Mouse (Mus musculus) midbrain, embryonic 14.5 days (tissue): Measurements from ENCODE around the gene Daxx. TPM values are rescaled to one million over a fixed set of nuclear protein-coding genes. Genes with fewer than 3 reads are reported as not detected.

Source experiments
- ATAC-seq: fragments of 200-750 bp; cut with Nextera tagmentation; 2 replicates; pipeline ENCODE4 v1.8.0; 2017; ENCODE audit warnings: moderate number of reproducible peaks, moderate library complexity; ENCODE audit not compliant: low FRiP score, low TSS enrichment
- DNase-seq: peaks from one replicate; pipeline ENCODE4 v3.0.0-alpha.2; 2015
- H3K27ac ChIP-seq: fragments of 300-500 bp; sonication (generic); replicated peaks from 2 replicates; pipeline ENCODE4 v1.5.1; 2014; ENCODE audit warnings: mild to moderate bottlenecking, low read depth, low read length, moderate library complexity
- H3K27me3 ChIP-seq: fragments of 300-500 bp; sonication (generic); 2 replicates; pipeline ENCODE4 v1.6.1; 2014; ENCODE audit warnings: low read length, control low read depth, mixed read lengths; ENCODE audit not compliant: control insufficient read depth, insufficient read depth
- H3K36me3 ChIP-seq: fragments of 300-500 bp; sonication (generic); 2 replicates; pipeline ENCODE4 v1.6.1; 2014; ENCODE audit warnings: low read length, control low read depth; ENCODE audit not compliant: control insufficient read depth, insufficient read depth
- H3K4me1 ChIP-seq: fragments of 300-500 bp; sonication (generic); 2 replicates; pipeline ENCODE4 v1.6.1; 2014; ENCODE audit warnings: mild to moderate bottlenecking, antibody characterized with exemption, low read length, control low read depth; ENCODE audit not compliant: control insufficient read depth, insufficient read depth
- H3K4me2 ChIP-seq: fragments of 300-500 bp; sonication (generic); 2 replicates; pipeline ENCODE4 v1.6.1; 2014; ENCODE audit warnings: mild to moderate bottlenecking, low read length, moderate library complexity
- H3K4me3 ChIP-seq: fragments of 300-500 bp; sonication (generic); replicated peaks from 2 replicates; pipeline ENCODE4 v1.5.1; 2014; ENCODE audit warnings: low read depth, low read length
- H3K9ac ChIP-seq: fragments of 300-500 bp; sonication (generic); replicated peaks from 2 replicates; pipeline ENCODE4 v1.6.1; 2014; ENCODE audit warnings: mild to moderate bottlenecking, low read length, moderate library complexity
- H3K9me3 ChIP-seq: fragments of 300-500 bp; sonication (generic); 2 replicates; pipeline ENCODE4 v1.6.1; 2016; ENCODE audit warnings: low read length, control low read depth, mixed read lengths; ENCODE audit not compliant: control insufficient read depth
- whole genome bisulfite sequencing: fragments of 180-500 bp; shearing (Covaris S2); extraction: QIAGEN DNeasy Blood & Tissue Kit; methylation state at CpG from one replicate; pipeline ENCODE4 v1.1.7; 2014; 5-methylcytosine and 5-hydroxymethylcytosine counted together
- polyA plus RNA-seq: library from polyadenylated mRNA; unstranded; fragments of >200 nt; fragmentation: Nextera tagmentation; extraction: Ambion mirVana; gene quantifications from 2 replicates; pipeline ENCODE4 v1.2.1, GENCODE M21; 2014

The Daxx gene
- polyA plus RNA-seq, 1 experiment from 2014 or later: 44.6 TPM

DNA sequence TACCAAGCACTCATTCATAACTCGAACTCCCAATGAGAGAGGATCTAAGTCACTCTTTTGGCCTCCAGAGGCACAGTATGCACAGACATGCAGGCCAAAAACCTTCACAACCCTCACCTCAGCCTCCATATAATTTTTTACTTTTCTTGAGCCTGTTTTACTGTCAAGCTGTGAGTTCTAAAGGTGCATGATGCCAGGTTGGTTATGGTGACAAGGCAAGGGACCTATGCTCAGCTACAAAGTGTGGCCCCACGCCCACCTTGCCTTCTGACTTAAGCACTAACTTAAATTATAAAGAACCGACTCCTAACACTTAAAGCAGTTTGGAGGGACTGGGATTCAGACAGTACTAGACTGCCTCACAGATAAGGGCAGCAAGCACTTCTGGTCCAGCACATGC lies 44.1 kb downstream of the Daxx start:
- DNase-seq (no peak), ATAC-seq (no peak)
- no peaks in the 10 kb centered on the region for H3K27me3 ChIP-seq
- H3K9ac ChIP-seq: no peak overlapping the region
- H3K9me3 ChIP-seq: no peaks in the 10 kb centered on the region
- H3K4me3 ChIP-seq: no peak overlapping the region
- H3K27ac ChIP-seq: no peak overlapping the region
- WGBS: 90% methylated on average over 3 of the region's 3 CpGs
- no peak overlapping the region for H3K4me2 ChIP-seq
- H3K4me1 ChIP-seq: peaks cover 34% of the 10 kb centered on the region
- peaks cover 45% of the 10 kb centered on the region for H3K36me3 ChIP-seq

DNA sequence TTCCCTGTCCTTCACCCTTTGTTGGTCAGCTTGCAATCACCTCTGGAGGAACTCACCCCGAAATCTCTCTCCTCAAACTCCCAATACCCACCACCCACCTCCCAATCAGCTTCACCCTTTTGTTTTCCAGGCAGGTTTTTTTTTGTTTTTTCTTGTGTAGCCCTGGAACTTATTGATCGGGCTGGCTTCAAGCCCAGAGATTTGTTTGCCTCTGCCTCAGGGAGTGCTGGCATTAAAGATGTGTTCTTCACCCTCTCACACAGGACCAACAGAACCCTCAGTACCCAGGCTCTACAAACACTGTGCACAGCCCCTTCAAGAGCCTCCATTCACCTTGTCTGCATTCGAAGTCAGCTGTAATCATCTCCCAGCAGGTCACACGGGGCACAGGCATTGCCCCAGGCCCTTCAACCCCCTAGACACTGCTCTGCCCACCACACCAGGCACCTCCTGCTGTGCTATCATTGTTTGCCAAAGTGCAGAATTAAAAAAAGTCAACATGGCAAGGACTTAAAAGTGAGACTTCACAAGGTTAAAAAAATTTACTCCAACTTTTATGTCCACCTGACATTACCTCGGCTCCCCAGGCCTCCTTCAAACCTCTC lies 44.8 kb downstream of the Daxx start:
- Histone ChIP-seq H3K36me3 (peaks cover 46% of the 10 kb centered on the region), H3K27ac (no peak overlapping the region)
- ATAC-seq: no peak

DNA sequence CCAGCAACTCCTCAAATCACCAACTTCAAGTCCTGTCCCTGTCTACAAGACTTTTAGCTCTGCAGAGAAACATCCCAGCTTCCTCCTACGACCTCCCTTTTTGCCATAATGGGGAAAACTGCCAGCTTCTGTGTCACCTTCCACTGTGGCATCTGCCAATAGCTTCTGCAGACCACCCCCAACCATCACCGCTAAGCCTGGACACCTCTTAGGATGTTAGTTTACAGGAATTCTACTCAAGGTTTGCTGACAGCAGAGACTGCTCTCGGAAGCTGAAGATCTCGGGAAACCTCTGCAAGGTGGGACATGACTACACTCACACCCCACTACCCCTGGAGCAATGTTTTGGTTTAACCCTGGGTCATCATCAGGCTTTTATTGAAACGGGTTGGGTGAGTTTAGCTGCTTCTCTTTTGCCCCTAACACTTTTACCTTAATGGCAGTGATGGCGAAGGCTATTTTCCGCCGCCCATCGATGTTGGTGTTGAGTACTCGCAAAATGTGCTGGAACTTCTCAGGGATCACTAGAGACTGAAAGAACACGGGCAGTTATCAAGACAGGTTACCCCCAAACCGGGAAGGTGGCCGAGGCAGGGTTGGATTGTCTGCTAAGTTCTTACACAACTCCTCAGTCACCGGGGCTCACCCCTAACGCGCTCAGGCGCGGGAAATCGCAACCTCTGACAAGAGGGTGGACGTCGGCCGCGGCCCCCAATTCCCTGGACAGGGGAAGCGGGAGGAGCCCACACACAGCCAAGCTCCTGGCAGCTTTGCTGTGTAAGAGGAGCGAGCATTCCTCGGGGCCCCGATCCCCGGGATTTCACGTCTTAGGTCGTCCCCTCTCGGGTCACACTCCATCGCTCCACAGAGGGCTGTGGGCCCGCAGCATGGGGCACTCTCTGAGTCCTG lies 45.7 kb downstream of the Daxx start:
- no peak for DNase-seq
- H3K27ac ChIP-seq: peak overlapping the region; percentile 87
- H3K4me2 ChIP-seq: peak overlapping the region; percentile 93
- no peaks in the 10 kb centered on the region for H3K27me3 ChIP-seq
- H3K4me1 ChIP-seq: peaks cover 28% of the 10 kb centered on the region
- WGBS: 2% methylated on average over 33 of the region's 33 CpGs
- no peak; the same call in 1 of the 2 replicates for ATAC-seq
- H3K9me3 ChIP-seq: no peaks in the 10 kb centered on the region
- peaks cover 46% of the 10 kb centered on the region for H3K36me3 ChIP-seq
- H3K4me3 ChIP-seq: peak overlapping the region; percentile 90
- peak overlapping the region; percentile 89 for H3K9ac ChIP-seq

More for the DNA sequence above, 44.8 kb downstream of the Daxx start:
- peaks cover 34% of the 10 kb centered on the region for H3K4me1 ChIP-seq
- peak overlapping the region; percentile 89; the same call in 1 of the 2 replicates for H3K9ac ChIP-seq
- H3K27me3 ChIP-seq: no peaks in the 10 kb centered on the region
- 42% methylated on average over 5 of the region's 5 CpGs for WGBS
- peak overlapping the region; percentile 90 for H3K4me3 ChIP-seq
- H3K9me3 ChIP-seq: no peaks in the 10 kb centered on the region
- DNase-seq: no peak
- peak overlapping the region; percentile 93 for H3K4me2 ChIP-seq

DNA sequence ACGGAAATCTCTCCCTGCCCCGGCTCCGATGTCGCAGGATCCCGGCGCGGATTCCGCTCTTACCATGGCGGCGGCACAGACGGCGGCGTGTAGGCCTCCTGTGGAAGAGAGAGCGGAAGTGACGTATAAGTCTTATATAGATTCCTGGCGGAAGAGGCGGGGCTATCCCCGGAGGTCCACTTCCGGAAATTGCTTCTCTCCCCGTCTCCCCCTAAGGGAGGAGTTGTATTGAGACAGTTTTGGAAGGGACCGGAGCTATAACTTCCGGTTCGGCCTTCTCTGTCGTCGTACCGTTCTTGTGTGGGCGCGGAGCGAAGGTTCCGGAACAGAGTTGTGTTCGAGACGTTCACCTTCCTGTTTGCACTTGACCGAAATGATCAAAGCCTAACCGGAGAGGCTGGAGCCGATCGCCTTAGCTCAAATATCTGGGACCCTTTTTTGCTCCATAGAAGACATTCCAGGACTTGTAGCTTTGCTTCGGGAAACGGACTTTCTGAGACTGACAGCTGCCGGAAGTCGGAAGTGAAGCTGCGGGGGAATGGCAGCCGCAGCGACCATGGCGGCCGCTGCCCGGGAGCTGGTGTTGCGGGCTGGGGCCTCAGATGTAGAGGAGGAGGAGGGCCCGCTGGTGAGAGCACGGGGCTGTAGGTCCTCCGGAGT lies 46.5 kb downstream of the Daxx start, which contains the start of the genes Vps52 and Rps18:
TSS of gene Vps52 (plus strand) at position 258 of the 660 bp plus-strand sequence.
TSS of gene Rps18 (minus strand) at position 447 of the 660 bp plus-strand sequence.
- Histone ChIP-seq H3K4me1 (peaks cover 20% of the 10 kb centered on the region), H3K36me3 (peaks cover 52% of the 10 kb centered on the region)
- WGBS: under 1% methylated on average over 50 of the region's 50 CpGs

GRCm38 (mm10) chr17:33956336-33956735 lies 47.1 kb downstream of the Daxx start:
- H3K4me1 ChIP-seq: peaks cover 18% of the 10 kb centered on the region
- DNase-seq (no peak), ATAC-seq (no peak)
- H3K36me3 ChIP-seq: peaks cover 58% of the 10 kb centered on the region
- peak overlapping the region; percentile 91 for H3K27ac ChIP-seq
- H3K27me3 ChIP-seq: no peaks in the 10 kb centered on the region
- WGBS: 9% methylated on average over 10 of the region's 10 CpGs
- peak overlapping the region; percentile 90 for H3K4me3 ChIP-seq
- H3K9ac ChIP-seq: peak overlapping the region; percentile 76
- peak overlapping the region; percentile 84 for H3K4me2 ChIP-seq
- no peaks in the 10 kb centered on the region for H3K9me3 ChIP-seq

More for the DNA sequence above, 46.5 kb downstream of the Daxx start, which contains the start of the genes Vps52 and Rps18:
- peak; percentile 98 for DNase-seq
- H3K27ac ChIP-seq: peak within 1 kb of the TSS; percentile 91
- H3K4me3 ChIP-seq: peak within 1 kb of the TSS; percentile 90
- H3K9me3 ChIP-seq: no peaks in the 10 kb centered on the region
- H3K27me3 ChIP-seq: no peaks in the 10 kb centered on the region
- peak within 1 kb of the TSS; percentile 93 for H3K4me2 ChIP-seq
- peak within 1 kb of the TSS; percentile 89 for H3K9ac ChIP-seq
- peak; percentile 89 for ATAC-seq

DNA sequence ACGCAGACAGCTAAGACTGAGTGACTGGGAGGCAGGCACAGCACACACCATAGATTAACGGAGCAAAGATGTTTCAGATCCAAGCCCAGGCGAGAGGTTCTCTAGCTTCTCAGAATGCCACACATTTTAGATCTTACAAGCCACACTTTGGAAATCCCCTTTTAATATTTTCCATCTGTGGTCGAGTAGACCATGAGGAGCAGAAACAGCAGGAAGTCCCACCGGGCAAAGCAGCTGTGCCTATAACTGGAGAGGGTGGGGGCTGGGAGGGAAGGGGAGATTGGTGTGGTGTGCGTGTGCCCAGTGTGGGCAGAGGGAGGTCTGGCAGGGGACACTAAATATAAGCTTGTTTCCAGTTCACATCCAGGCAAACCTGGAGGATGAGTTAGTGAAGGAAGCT lies 48.3 kb downstream of the Daxx start:
- Histone ChIP-seq H3K9me3 (no peaks in the 10 kb centered on the region), H3K4me2 (no peak overlapping the region), H3K4me3 (no peak overlapping the region), H3K9ac (no peak overlapping the region), H3K4me1 (peaks cover 15% of the 10 kb centered on the region), H3K27me3 (no peaks in the 10 kb centered on the region), H3K36me3 (peaks cover 59% of the 10 kb centered on the region), H3K27ac (no peak overlapping the region)
- DNase-seq (no peak), ATAC-seq (no peak)
- WGBS: 90% methylated on average over 6 of the region's 6 CpGs

- Histone ChIP-seq H3K4me1 (peaks cover 15% of the 10 kb centered on the region), H3K36me3 (peaks cover 59% of the 10 kb centered on the region), H3K27ac (no peak overlapping the region), H3K27me3 (no peaks in the 10 kb centered on the region), H3K4me2 (no peak overlapping the region), H3K4me3 (no peak overlapping the region), H3K9me3 (no peaks in the 10 kb centered on the region), H3K9ac (no peak overlapping the region)
- DNase-seq (no peak), ATAC-seq (no peak)
- WGBS: 95% methylated on average over 11 of the region's 11 CpGs
Observed at GRCm38 (mm10) chr17:33958451-33958850, 49.2 kb downstream of the Daxx start.

GRCm38 (mm10) chr17:33959135-33959534 lies 49.9 kb downstream of the Daxx start:
- Histone ChIP-seq H3K4me1 (peaks cover 12% of the 10 kb centered on the region), H3K4me3 (no peak overlapping the region), H3K36me3 (peaks cover 59% of the 10 kb centered on the region), H3K9ac (no peak overlapping the region), H3K27ac (no peak overlapping the region), H3K27me3 (no peaks in the 10 kb centered on the region), H3K4me2 (no peak overlapping the region), H3K9me3 (no peaks in the 10 kb centered on the region)
- ATAC-seq (no peak), DNase-seq (no peak)
- WGBS: 96% methylated on average over 13 of the region's 13 CpGs
